Comparison of ENCODE assay signal across 17 mouse cellular contexts in the genomic region with DNA sequence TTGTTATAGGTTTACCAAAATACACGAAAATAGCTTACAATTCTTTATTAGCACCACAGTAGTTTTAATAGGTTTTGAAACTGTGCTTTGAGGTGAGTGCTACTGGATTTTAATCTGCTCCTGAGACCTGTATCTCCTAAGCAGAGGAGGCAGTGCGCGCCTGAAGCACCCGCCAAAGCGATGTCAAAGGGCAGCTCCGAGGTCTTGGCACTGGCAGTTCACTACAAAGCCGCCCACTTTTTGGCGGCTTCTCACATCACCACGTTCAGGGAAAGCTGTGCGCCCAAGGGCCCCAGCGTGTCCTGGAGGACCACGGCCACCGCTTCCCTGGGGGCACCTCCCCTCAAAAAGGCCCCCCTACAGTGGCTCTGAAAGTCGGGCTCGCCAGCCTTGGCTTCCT.
"Had no signal": no experiment of that assay in that cellular context is flagged by ENCODE, and none has a peak within 500 bp of the region (broad histone marks: within the 10 kb centered on the region; RNA-seq: fewer than 3 reads in every experiment).

No protein-coding gene starts in this region.

- H3K9me3 ChIP-seq: stomach, embryonic 15.5 days had no signal

- DNase-seq: lung, adult 18-20 months; lung, embryonic 14.5 days; lung, postnatal 10 days; lung, postnatal 4 days; midbrain, embryonic 14.5 days; right cerebral cortex, postnatal 14 days; thymus, adult 2 months; thymus, postnatal 25 days; thymus, postnatal 4 days had no signal

- H3K9ac ChIP-seq: lung, embryonic 14.5 days; midbrain, embryonic 12.5 days; neural tube, embryonic 13.5 days; neural tube, embryonic 15.5 days; stomach, embryonic 15.5 days had no signal

- H3K36me3 ChIP-seq: midbrain, embryonic 10.5 days; midbrain, embryonic 12.5 days; neural tube, embryonic 13.5 days; neural tube, embryonic 15.5 days; stomach, embryonic 15.5 days had no signal

- H3K27ac ChIP-seq: midbrain, embryonic 10.5 days; midbrain, embryonic 12.5 days; neural tube, embryonic 13.5 days; neural tube, embryonic 15.5 days; stomach, embryonic 15.5 days; stomach, postnatal 0 days had no signal

- H3K27me3 ChIP-seq: midbrain, embryonic 12.5 days; neural tube, embryonic 13.5 days; neural tube, embryonic 15.5 days; stomach, embryonic 15.5 days had no signal

- H3K4me2 ChIP-seq: lung, embryonic 14.5 days; midbrain, embryonic 12.5 days; neural tube, embryonic 13.5 days; neural tube, embryonic 15.5 days; stomach, embryonic 15.5 days had no signal

- H3K4me3 ChIP-seq: midbrain, embryonic 10.5 days; midbrain, embryonic 12.5 days; myocyte; neural tube, embryonic 13.5 days; neural tube, embryonic 15.5 days; stomach, embryonic 15.5 days had no signal

- ATAC-seq: midbrain, embryonic 16.5 days had no signal

- H3K4me1 ChIP-seq: midbrain, embryonic 10.5 days; midbrain, embryonic 12.5 days; neural tube, embryonic 13.5 days; neural tube, embryonic 15.5 days; stomach, embryonic 15.5 days had no signal
